Mouse (Mus musculus) thymus, postnatal 10 days (tissue): ENCODE data around the gene Tnfsf18.

ENCODE experiments used
- DNase-seq, 2 experiments: peaks; one replicate each; pipeline ENCODE4 v3.0.0; 2021; ENCODE audit warnings: low spot score in 2 of 2

Gene Tnfsf18

DNA sequence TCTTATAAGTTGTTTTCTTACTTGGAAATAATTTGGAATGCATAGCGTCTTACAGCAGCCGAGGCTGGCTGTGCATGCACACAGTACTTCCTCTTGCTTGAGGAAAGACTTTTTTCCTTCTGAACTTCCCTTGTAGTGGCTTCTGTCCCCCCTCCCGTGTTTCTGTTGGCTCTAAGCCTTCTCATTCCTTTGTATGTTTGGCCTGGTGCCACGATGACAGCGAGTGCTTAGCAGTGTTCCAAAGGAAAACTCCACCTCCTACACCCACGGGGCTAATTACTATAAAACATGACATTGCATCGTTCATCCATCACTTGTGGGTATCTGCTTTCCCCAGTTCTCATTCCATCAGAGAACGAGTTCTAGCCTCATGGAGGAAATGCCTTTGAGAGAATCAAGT is at the start of gene Tnfsf18:
Gene Tnfsf18 (plus strand): TSS at position 313 of the 400 bp plus-strand sequence.
- no peak for DNase-seq

DNA sequence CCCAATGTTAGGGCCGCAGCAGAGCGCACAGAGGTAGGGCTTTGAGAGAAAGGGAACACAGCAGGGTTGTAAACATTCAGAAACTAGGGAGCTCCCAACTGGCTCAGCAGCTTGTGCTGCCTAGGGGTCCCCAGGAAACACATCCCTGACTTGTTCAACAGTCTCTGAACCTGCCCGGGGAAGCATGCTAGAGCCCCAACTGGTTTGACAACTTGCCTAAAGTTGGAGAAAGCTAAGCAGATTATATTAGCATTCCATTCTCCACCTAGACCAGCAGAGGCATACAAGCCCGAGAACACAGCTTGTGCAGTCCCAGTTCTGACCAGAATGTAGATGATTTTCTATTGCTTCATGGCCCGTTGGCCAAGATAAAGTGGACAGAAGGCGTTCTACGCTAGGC is 49.6 kb upstream of the Tnfsf18 start:
- no peak for DNase-seq

DNA sequence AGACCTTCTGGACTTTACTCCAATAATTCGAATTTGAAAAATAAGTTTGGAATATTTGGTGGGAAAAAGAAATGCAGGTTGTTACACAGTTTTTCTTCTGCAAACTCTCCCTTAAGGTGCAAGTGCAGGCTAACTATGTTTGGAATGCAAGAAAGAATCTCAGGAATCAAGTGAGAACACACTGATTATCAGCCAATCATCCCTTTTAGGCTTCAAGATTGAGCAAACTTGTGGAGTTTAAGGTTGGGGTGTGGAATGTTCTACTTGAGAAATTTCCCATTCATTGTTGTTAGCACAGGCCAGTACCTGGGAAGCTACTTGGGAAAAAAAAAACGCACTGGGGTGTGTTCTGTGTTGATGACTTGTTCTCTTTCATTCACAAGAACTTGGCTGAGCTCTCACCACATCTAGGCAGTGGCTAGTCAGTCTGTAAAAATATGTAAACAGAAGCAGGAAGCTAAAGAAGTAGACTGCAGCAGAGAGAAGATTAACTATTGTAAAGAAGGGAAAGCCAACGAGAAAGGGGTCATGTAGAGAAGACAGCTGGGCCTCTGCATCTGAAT is 42.7 kb upstream of the Tnfsf18 start:
- no peak for DNase-seq

DNA sequence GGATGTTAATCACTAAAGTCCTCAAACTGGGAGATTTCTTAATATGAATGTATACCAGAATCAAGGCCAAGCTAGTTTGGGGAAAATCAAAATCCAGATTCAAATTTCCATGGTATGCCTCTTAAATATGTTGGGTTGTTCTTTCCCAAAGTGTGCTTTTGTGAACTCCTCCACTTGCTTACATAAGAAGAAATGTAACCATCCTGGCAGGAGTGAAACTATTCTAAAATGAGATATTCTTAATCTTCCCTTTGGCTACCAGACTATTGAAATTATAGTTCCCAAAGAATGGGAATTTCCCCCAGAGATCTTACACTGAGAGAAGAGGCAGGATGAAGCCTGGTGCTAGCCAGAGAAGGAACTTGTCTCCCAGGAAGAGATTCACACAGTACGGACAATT is 42.2 kb upstream of the Tnfsf18 start:
- no peak for DNase-seq

DNA sequence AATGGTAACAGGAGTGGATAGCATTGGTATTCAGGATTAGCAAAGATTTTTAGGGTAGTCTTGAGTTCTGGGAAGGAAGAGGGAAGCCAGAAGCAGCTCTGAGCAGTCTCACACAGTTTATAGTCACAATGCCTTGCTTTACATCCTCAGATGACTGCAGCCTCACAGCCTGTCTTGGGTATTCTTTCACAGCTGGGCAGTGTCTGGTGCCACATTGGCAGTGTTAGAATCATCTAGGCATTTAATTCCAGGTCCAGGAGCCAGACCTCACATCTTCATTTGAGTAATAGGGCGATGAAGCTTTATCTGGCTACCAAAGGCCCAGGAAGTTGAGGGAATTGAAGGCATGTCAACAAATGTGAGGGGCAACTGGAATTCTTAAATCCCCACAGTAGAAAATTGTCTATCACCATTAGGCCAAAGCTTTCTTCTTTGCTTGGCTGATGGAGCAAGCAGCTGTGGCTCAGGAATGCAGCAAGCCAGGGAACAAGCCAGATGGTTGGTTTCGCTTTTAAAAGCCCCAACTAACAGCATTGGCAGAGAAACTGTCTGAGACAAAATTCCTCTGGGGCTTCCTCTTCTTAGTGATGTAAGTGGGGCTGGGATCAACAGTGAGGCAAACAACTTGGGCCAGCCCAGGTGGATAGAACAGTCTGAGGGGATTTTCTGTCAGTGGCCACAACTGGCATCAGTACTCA is 30.9 kb upstream of the Tnfsf18 start:
- no peak for DNase-seq

DNA sequence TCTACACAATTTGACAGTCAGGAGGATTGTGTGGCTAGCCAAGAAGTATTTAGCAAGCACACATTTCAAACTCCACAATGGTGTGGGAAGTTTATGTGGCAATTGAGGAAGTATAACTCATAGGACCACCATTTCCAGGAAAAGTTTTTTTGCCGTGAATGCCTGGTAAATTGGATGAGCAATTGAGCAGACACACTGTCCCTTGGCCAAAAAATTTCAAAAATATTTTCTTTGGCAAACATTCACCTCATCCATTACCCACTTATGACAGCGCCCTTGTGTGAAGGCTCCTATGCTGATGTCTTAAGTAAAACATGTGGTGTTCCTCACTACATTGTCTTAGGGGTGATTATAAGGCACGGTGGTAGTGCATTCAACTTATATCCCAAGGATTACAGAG is 17.2 kb upstream of the Tnfsf18 start:
- DNase-seq, result no peak

DNA sequence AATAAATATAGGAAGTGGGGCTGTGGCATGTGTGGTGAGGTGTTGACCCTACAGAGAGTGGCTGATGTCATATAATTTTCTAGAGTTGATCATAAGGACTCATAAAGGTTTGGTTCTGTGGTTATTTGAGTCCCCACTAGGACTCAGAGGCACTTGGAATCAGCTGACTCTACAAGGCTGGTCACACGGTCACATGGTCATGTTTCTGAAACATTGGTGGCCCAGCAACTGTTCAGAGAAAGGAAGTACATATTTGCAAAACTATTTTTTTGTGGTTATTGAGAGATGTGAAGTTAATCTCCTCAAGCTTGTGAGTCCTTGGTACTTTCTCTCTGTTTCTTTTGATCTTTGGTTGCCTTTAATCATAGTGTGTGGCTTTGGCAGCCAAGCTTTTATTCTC is 14.6 kb upstream of the Tnfsf18 start:
- DNase-seq, result no peak

DNA sequence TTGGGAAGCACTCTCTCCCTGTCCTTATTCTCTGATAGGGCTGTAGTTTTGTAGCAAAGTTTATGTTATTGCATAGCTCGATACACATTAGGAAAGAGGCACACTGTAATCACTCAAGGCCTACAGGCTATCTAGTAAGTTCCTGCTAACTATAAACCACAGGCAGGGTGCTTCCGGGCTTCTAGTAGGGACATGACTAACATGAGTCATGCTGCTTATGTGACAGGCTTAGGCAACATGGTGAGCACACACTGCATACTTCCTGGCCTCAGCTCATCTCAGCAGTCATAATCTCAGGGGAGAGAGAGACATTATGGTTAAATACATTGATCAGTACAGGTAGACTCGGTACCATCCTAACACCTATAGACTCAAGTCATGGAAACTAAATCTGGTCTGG is 12.2 kb upstream of the Tnfsf18 start:
- DNase-seq, result no peak

DNA sequence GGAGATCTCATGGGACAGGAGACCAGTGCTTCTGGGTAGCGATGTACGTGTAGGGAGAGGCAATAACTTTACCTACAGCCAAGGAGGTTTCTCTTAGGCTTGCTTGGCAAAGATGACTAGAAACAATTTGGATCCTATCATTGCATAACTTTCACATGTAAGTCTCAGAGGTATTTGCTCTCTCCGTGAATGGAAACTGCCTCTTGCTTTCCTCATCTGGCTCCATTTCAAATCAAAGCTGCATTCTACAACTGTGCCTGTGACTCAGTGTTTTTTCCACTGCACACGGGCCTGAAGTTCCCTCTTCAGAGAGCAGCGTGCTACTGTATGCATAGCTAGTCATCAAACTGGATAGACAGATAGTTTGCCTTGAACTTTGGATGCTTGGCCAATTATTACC is 7.4 kb upstream of the Tnfsf18 start:
- no peak for DNase-seq

DNA sequence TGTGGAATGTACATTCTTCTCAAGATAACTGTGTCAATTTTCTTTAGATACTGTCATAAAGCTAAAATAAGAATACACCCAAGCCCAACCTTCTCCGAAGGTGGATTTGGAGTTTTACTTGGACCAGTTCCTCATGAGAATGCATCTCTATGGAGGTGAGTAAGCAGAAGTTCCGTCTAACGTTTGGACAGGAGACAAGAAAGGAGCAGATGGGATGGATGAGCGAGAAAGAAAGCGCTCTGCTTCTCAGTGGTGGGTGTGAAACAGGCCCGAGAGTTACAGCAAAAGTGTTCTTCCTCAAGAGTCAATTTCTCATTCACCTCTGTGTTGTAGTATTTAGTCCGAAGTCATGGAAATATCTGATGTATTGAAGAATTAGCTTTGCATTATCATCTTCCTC is 2.7 kb upstream of the Tnfsf18 start:
- no peak for DNase-seq

DNA sequence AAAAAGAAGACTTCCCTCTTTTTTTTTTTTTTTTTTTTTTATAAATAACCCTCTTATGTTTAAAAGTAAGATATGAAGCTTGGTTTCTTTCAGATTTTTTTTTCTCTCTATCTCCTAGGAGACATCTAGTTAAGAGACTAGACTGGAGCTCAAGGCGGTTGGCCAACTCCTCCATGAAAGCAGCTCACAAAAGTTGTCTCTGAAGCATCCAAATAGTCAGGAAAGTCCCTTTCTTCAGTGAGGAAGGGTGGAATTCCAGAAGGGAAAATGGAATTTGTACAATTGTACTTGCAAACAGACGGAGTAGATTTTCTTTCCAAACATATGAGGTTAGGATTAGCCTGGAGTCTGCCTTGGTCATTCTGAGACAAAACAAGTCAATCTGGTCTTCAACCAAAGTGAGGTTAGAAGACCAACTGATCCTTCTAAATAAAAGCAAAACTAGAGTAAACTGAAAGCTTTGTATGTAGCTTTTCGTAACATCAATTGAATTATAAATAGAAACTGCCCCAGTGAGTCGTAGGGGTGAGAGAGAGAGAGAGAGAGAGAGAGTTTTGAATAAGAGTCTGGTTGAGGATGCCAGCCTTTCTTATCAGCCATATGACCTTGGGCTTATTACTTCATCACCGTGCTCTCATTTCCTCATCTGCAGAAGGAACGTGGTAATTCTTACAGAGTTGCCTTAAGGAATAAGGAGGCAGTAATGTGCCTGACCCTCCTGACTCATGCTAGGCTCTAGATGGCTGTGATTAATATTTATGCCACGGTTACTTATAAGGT is 2.6 kb downstream of the Tnfsf18 start:
- no peak for DNase-seq

DNA sequence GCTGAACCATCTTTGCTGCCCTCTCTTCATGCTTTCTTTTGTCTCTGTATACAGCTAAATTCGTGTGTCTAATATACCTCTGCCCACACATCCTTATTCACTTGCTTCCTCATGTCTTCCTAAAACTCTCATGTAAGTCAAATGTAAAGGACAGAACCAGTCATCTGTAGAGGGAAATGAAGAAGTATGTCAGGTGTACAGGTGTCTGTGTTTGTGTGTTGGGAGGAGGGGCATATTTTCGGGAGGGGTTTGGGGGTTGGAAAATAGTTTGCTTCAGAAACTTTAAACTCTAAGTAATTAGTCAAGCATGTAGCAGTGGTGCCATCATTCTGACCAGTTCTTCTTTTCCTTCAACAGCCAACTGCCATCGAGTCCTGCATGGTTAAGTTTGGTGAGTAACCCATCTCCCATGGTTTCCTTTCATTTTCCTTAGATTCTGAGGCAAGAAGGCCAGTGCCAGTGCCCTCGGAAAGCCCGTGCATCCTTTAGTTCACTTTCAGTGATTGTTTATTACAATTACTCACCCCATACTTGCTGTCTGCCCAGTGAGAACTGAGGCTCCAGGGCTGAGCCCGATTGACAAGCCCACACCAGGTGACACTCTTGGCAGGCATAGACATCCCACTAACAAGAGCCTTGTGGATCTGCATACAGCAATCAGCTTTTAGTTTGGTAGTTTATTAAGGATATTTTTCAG is 5.8 kb downstream of the Tnfsf18 start:
- no peak for DNase-seq

DNA sequence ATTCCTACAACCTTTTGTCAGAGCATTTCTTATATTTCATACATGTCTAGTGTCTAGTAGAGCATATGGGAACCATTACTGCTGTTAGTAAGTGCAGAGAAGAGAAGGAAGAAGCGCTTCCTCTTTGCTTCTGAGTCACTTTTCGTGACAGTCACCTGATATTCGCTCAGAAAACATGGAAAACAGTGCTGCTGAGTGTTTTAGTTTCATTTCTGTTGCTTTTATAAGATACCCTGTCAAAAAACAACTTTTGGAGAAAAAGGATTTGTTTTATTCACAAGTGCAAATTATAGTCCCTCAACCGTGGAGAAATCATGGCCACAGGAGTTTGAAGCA is 6.3 kb downstream of the Tnfsf18 start:
- DNase-seq, result no peak

DNA sequence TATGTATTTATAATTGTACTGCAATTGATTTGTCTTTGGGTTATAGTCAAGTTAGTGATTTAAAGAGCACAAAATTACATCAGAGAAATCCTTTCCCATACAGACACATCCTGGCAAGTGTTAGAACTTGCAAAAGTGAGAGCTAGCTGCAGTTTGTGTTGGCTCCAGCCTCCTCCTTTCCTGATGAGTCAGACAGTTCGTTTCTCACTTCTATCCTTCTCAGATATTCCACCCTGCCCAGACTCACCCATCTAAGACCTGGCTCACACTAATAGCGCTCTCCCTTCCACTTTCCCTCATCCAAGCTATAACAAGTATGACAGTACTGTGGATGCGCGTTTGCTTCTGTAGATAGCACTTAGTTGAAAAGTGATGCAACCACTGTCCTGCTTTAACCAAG is 11.9 kb downstream of the Tnfsf18 start:
- no peak for DNase-seq

DNA sequence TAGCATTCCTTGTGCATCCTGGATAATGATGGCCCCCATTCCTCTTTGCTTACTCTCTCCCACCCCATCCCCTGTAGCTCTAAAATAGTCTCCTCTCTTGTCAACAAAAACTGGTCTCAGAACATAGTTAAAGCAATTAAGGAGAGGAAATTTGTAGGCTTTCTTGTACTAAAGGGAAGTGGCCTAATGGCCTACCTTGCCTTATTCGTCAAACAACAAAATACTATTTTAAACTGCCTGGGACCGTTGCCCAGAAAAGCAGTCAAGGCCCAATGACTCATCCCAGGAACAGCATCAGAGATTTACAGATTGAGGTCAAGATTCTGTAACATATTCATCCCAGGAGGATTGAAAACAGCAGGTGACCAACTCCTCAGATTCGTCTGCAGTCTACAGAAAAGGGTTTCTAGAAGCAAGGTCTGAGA is 13.2 kb downstream of the Tnfsf18 start:
- no peak for DNase-seq

DNA sequence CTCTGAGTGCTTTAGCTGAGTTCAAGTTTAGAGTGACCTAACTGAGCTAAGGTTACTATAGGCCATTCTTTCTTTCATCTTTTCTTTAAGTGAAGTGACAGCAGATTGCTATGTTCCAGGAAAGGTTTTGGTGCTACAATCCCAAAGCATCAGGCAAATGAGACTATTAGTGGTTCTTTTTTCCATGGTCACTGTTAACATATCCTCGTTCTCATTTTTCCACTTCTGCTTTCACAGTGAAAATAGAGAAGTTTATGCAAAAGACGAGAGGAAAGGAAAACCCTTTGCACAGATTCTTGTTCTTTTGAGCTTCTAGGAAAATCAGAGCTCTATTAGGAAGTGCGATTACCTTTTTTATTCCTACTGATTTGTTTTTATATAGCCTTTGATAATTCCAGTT is 22.9 kb downstream of the Tnfsf18 start:
- no peak for DNase-seq

DNA sequence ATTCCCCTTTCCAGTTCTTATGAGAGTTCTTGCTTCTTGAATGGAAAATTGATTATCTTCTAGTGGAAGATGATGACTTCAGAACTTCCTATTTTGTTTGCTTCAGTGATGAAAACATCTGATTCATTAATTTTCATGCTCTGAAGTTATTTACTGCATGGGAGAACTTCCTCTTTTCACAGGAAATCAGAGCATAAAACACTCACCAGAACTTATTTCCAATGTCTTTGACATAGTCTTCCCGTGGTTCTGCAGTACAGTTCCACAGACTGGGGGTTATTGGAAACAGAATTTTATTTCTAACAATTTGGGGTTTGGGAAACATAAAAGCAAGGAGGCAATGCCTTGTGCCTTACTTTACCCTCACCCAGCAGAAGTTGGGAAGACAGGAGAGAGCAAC is 25.8 kb downstream of the Tnfsf18 start:
- DNase-seq, result no peak

DNA sequence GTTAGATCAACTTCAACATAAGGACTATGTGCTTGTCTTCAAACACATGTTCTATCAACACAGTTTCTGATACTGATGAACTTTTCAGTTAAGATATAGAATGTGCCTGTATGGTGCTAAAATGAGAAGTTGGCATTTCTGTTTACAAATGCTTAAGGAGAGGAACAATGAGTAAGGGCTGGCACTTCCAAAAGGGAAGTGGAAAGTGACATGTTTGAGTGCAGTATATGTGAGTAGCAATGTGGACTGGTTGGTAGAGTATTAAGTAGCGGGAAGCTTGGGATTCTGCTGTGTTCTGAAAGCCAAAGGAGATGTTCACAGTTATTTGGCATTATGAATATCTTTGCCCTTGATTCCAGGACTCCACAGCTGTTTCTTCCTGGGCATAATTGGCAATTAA is 33.7 kb downstream of the Tnfsf18 start:
- DNase-seq, result no peak

DNA sequence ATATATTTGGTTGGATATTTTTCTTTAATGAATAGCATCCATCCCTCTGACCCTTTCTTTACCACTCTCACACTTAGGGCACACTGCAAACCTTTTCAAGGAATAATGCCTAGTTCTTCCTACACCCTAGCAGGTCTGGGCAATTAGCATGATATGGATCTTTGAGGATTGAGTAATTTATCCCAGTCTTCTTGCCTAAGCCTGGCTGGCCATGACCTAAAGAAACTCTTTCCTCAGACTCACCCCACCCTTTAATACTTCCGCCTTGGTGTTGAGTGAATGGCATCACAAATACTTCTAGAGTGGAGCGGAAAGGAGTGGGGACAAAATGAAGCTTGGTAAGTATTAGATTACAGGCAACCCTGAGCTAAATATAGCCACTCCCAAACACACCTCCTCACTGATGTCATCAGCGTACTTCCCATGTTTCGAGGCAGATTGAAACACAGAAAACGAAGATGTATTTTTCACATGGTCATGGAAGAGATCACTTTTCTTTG is 56.2 kb downstream of the Tnfsf18 start:
- DNase-seq, result no peak

DNA sequence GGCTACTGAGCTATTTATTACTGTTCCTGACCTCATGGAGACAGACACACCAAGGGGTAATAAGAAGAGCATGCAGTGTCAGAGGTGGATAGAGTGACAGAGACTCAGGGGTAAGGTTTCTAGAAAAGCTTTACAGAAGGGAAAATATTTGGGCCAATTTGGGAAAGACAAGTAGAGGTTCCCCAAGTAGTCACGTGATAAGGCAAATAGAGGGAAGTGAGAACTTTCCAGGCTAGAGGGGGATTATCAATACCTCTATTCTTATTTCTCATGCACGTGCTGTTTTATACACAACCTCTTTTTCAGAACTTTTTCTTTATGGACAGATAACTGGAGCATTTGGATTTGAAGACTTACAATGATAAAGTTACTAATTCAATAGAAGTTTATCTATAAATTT is 57.6 kb downstream of the Tnfsf18 start:
- no peak for DNase-seq
